Mouse (Mus musculus): Measurements from ENCODE around the gene Nek7. TPM values are rescaled to one million over a fixed set of nuclear protein-coding genes. Genes with fewer than 3 reads are reported as not detected.

Nek7 gene
- polyA plus RNA-seq, 1 experiment, result 2.6 TPM

DNA sequence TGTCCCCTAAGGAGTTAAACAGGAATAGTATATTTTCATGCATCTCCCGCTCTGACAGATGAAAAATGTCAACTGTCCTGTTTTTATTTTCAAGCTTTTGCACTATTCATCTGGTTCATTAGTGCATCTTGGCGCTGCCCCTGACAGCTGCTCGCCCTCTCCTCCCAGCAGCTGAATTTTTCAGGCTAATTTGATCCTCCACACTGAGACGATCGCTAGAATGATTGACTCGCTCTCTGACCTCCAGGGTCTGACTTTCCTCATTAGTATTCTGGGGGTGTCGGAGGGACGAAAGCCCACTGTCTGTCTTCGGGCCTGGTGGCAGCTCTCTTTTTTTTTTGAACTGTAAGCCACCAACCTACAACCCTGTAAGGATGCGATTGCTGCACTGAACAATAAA, 119.8 kb downstream of the Nek7 start:
- Histone ChIP-seq H3K27ac (ENCODE audit: insufficient read depth, low read depth, low read length) (no peak overlapping the region), H3K4me3 (ENCODE audit: low read depth, low read length) (no peak overlapping the region), H3K27me3 (ENCODE audit: control insufficient read depth, insufficient read depth, low read length) (no peaks in the 10 kb centered on the region), H3K4me1 (ENCODE audit: control insufficient read depth, insufficient read depth, insufficient read length, low read length) (no peaks in the 10 kb centered on the region), H3K36me3 (ENCODE audit: control insufficient read depth, insufficient read depth, low read length) (no peaks in the 10 kb centered on the region; the same call in 1 of the 2 replicates)
- 86% methylated on average over 10 of the region's 10 CpGs for WGBS
- no peak for TF ChIP-seq POLR2A (IDR thresholded peaks at IDR 0.05; ENCODE audit: low read depth, low read length)
- no peak for TF ChIP-seq CTCF (IDR thresholded peaks at IDR 0.05; ENCODE audit: extremely low read depth, insufficient read length, insufficient replicate concordance, low read depth, low read length)

DNA sequence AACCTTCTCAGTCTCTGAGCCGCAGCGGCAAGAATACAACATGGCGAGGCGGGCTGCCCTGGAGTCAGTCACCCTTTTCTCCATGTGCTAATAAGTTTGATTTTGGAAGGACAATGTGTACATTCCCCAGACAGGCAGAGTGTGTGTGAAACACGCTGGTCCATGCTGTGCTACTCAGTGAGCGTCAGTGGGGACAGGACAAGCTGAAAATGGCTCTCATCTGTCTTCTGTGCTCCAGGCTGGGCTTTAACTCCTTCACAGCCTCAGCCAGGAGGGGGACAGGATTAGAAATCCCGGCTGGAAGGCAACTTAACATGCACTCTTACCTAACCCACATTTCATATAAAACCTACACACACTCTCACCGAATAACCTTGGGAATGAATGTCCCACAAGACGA, 120.5 kb downstream of the Nek7 start:
- Histone ChIP-seq H3K36me3 (ENCODE audit: control insufficient read depth, insufficient read depth, low read length) (no peaks in the 10 kb centered on the region; the same call in 1 of the 2 replicates), H3K27me3 (ENCODE audit: control insufficient read depth, insufficient read depth, low read length) (no peaks in the 10 kb centered on the region), H3K4me3 (ENCODE audit: low read depth, low read length) (no peak overlapping the region), H3K27ac (ENCODE audit: insufficient read depth, low read depth, low read length) (no peak overlapping the region), H3K4me1 (ENCODE audit: control insufficient read depth, insufficient read depth, insufficient read length, low read length) (no peaks in the 10 kb centered on the region)
- WGBS, result 86% methylated on average over 9 of the region's 9 CpGs
- no peak for TF ChIP-seq POLR2A (IDR thresholded peaks at IDR 0.05; ENCODE audit: low read depth, low read length)
- no peak for TF ChIP-seq CTCF (IDR thresholded peaks at IDR 0.05; ENCODE audit: extremely low read depth, insufficient read length, insufficient replicate concordance, low read depth, low read length)

DNA sequence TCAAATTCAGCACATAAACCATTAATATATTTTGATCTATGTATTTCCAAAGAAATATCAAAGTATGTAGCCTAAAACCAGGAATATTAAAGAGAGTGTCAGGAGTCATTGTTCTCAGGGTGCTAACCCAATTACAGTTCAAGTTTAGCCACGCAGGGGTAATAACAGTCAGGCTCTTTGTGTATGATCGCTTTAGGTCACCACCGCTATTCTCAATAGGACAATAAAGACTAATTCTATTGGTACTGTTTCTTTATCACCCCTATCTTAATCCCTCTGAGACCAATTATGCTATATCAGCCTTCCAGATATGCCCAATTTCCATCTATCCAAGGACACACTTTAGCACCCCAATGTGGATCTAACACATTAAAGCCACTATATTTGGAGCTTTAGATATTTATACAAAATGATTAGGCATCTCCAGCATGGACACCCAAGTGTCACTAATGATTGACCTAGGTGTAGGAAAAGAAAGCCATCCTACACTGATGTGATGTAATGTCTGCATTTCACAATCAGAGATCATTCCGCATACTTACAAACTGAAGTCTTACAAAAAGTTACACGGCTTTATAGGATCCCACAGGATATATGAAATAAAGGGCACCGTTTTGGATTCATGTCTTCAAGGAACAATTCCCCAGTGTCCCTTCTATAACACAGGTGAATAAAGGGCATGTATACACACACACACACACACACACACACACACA, 128.4 kb downstream of the Nek7 start:
- TF ChIP-seq POLR2A (IDR thresholded peaks at IDR 0.05; ENCODE audit: low read depth, low read length) (no peak), CTCF (IDR thresholded peaks at IDR 0.05; ENCODE audit: extremely low read depth, insufficient read length, insufficient replicate concordance, low read depth, low read length) (no peak)
- no peak overlapping the region for H3K27ac ChIP-seq (ENCODE audit: insufficient read depth, low read depth, low read length)
- WGBS, result 77% methylated on average over 6 of the region's 6 CpGs
- H3K4me1 ChIP-seq (ENCODE audit: control insufficient read depth, insufficient read depth, insufficient read length, low read length), result no peaks in the 10 kb centered on the region
- no peaks in the 10 kb centered on the region for H3K36me3 ChIP-seq (ENCODE audit: control insufficient read depth, insufficient read depth, low read length)
- H3K4me3 ChIP-seq (ENCODE audit: low read depth, low read length), result no peak overlapping the region
- H3K27me3 ChIP-seq (ENCODE audit: control insufficient read depth, insufficient read depth, low read length), result no peaks in the 10 kb centered on the region

DNA sequence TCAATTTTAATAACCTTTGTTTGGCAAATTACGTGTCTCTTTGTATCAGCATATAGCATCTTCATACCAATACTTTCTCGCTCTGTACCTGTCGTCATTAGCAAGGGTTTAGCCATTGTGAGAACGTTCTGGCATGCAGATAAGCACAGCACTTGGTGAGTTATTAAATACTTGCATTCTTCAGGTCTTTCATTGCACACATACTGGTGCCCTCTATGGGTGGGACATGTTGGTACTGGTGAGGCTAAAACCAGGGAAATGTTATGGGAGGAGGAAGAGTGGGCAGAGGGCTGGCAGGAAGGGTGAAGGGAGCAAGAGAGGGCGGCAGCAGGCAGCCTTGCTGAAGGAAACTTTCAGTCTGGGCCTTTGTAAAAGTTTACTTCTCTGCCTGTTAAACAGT, 132.4 kb downstream of the Nek7 start:
- H3K4me1 ChIP-seq (ENCODE audit: control insufficient read depth, insufficient read depth, insufficient read length, low read length), result no peaks in the 10 kb centered on the region
- no peak overlapping the region for H3K27ac ChIP-seq (ENCODE audit: insufficient read depth, low read depth, low read length)
- H3K27me3 ChIP-seq (ENCODE audit: control insufficient read depth, insufficient read depth, low read length), result no peaks in the 10 kb centered on the region
- WGBS, result 74% methylated on average over 5 of the region's 5 CpGs
- H3K36me3 ChIP-seq (ENCODE audit: control insufficient read depth, insufficient read depth, low read length), result no peaks in the 10 kb centered on the region
- no peak for TF ChIP-seq CTCF (IDR thresholded peaks at IDR 0.05; ENCODE audit: extremely low read depth, insufficient read length, insufficient replicate concordance, low read depth, low read length)
- no peak for TF ChIP-seq POLR2A (IDR thresholded peaks at IDR 0.05; ENCODE audit: low read depth, low read length)
- H3K4me3 ChIP-seq (ENCODE audit: low read depth, low read length), result no peak overlapping the region

DNA sequence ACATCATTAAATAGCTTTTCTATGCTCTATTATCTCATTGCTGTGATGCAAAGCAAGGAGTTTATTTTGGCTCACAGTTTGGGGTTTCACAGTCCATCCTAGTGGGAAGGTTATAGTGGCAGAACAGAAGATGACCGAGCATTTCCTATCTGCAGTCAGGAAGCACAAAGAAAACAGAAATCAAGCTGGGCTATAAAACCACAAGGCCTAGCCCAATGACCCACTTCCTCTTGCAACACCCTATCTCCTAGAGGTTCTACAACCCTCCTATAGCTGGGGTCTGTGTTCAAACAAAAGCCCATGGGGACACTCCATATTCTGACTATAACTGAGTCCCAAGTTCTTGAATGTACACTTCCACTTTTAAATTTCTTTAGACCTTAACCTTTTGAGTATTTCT, 139.2 kb downstream of the Nek7 start:
- TF ChIP-seq POLR2A (IDR thresholded peaks at IDR 0.05; ENCODE audit: low read depth, low read length), result no peak
- TF ChIP-seq CTCF (IDR thresholded peaks at IDR 0.05; ENCODE audit: extremely low read depth, insufficient read length, insufficient replicate concordance, low read depth, low read length), result no peak
- 77% methylated on average over 1 of the region's 1 CpGs for WGBS
- Histone ChIP-seq H3K4me3 (ENCODE audit: low read depth, low read length) (no peak overlapping the region), H3K4me1 (ENCODE audit: control insufficient read depth, insufficient read depth, insufficient read length, low read length) (no peaks in the 10 kb centered on the region), H3K27me3 (ENCODE audit: control insufficient read depth, insufficient read depth, low read length) (no peaks in the 10 kb centered on the region), H3K36me3 (ENCODE audit: control insufficient read depth, insufficient read depth, low read length) (no peaks in the 10 kb centered on the region), H3K27ac (ENCODE audit: insufficient read depth, low read depth, low read length) (no peak overlapping the region)

DNA sequence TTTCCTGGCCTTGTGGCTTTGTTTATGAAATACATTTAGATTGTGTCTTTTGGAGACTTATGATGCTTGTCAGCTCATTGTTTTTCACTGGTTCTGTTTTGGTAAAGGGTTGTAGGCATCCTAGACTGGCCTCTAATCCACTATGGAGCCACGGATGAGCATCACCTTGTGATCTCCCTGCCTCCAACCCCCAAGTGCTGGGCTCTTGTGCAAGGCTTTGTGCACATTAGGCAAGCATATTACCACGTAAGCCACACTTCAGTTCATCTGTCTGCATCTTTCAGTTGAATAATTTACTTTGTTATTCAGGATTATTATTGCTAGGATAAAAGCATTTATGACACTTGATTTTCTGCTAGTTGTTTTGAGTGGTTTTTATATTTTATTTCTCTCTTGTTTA, 154.6 kb downstream of the Nek7 start:
- no peaks in the 10 kb centered on the region for H3K4me1 ChIP-seq (ENCODE audit: control insufficient read depth, insufficient read depth, insufficient read length, low read length)
- no peak overlapping the region for H3K4me3 ChIP-seq (ENCODE audit: low read depth, low read length)
- H3K27me3 ChIP-seq (ENCODE audit: control insufficient read depth, insufficient read depth, low read length), result no peaks in the 10 kb centered on the region
- WGBS, result 62% methylated on average over 2 of the region's 2 CpGs
- H3K27ac ChIP-seq (ENCODE audit: insufficient read depth, low read depth, low read length), result no peak overlapping the region
- no peaks in the 10 kb centered on the region for H3K36me3 ChIP-seq (ENCODE audit: control insufficient read depth, insufficient read depth, low read length)
- no peak for TF ChIP-seq CTCF (IDR thresholded peaks at IDR 0.05; ENCODE audit: extremely low read depth, insufficient read length, insufficient replicate concordance, low read depth, low read length)
- TF ChIP-seq POLR2A (IDR thresholded peaks at IDR 0.05; ENCODE audit: low read depth, low read length), result no peak

DNA sequence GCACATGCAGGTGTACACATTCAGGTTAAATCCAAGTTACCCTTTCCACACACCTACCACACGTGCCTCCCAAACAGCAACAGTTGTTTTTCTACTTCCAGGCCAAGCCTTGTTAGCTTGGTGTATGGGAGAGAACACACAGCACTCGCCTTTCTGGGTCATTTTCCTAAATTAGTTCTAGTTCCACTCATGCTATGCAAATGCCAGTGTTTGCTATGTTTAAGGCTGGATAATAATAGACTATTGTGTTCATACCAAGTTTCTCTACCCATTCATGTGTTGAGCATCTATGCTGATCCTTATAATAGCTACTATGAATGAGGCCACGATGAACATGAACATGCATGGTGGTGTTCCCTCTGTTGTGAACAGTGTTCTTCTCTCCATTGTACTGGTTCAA, 158.5 kb downstream of the Nek7 start:
- Histone ChIP-seq H3K4me3 (ENCODE audit: low read depth, low read length) (no peak overlapping the region), H3K27ac (ENCODE audit: insufficient read depth, low read depth, low read length) (no peak overlapping the region), H3K36me3 (ENCODE audit: control insufficient read depth, insufficient read depth, low read length) (no peaks in the 10 kb centered on the region), H3K4me1 (ENCODE audit: control insufficient read depth, insufficient read depth, insufficient read length, low read length) (no peaks in the 10 kb centered on the region), H3K27me3 (ENCODE audit: control insufficient read depth, insufficient read depth, low read length) (no peaks in the 10 kb centered on the region)
- no peak for TF ChIP-seq POLR2A (IDR thresholded peaks at IDR 0.05; ENCODE audit: low read depth, low read length)
- no peak for TF ChIP-seq CTCF (IDR thresholded peaks at IDR 0.05; ENCODE audit: extremely low read depth, insufficient read length, insufficient replicate concordance, low read depth, low read length)
- 73% methylated on average over 3 of the region's 3 CpGs for WGBS

Measured in small intestine, adult 2 months (tissue).